Mouse (Mus musculus) left cerebral cortex, adult 9 months (tissue): ENCODE measurements at regions not wholly inside any gene's neighbourhood (a gene's known extent, or its start where the extent isn't known, plus 50 kb on each side); places are given as distances from the start of the nearest gene placed in this dataset.

Experiments used
- DNase-seq, 2 experiments: peaks; one replicate each; pipeline ENCODE4 v3.0.0; 2022; ENCODE audit warnings: low spot score in 2 of 2

DNA sequence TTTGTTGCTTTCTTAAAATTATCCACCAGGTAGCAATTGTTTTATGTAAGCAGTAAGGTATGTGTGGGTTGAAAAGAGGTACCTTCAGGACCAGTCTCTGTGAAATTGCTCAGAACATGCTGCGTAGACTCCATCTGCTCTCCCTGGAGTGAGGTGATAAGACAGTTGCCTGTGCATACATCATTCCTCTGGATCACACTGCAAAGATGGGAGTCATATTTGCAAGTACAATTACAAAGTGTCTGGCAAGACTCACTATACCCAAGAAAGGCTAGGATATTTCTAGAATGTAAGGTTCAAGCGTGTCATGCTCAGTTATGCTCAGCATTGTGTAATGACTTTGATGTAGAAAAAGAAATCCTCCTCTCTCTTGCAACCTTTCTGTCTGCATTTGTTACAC lies 1283.5 kb upstream of the Slc10a2 start:
- peak in 1 of 2 experiments; percentile 32 for DNase-seq

DNA sequence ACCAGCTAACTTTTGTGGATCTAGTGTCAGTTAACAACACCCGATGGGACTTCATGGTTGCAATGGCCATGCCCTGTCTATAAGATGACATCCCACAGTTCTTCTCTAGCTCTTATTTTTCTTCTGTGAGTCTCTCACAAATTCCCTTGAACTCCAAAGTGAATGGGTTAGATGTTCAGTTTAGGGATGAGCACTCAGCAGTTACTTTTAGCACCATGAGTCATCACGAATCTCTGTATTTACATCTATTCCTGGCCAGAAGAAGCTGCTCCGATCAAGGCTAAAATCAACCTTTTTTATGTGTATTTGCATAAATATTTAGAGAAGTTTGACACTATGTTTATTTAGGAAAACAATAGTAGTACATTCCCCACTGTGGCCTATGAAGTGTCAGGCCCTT lies 1269.6 kb upstream of the Slc10a2 start:
- no peak for DNase-seq

DNA sequence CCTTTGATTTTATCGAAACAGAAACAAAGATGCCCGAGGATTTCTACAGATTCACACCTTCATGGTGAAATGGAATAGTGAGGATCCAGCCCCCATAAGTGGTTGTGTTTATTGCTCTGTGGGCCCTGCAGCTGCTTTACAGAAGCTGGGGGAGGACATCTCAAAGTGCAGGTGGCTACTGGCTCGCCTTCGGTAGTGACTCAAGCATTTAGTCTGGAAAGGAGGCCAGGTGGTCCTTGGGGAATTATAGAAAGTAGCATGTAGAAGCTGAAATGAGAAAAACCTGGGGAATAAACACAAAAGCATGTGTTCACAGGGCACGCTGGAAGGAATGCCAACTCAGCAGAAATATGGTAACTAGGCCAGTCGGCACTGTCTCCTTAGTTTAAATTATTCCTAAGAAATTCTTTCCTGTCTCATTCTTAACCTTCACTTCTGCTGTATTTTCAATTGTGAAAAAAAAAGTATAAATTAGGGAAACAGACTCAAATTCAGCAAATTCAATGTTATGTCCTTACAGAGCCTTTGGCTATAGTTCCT lies 1256.3 kb upstream of the Slc10a2 start:
- DNase-seq, result peak in 1 of 2 experiments; percentile 29

DNA sequence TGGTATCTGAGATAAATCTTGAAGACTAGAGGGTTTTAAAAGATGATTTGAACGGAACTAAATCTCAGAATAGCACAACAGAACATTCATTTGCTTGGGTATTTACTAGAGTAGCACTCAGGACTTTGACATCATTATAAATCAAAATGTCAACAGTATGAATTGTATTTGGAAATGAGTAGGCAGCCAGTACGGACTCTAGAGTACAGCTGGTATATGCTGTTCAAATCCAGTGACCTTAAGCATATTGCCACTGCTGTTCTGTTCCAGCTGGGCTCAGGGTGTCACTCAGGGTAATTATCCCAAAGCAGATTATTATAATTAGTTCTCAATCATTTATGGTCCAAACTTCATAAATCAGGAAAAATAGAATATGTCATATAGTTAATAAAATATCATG lies 1252.7 kb upstream of the Slc10a2 start:
- no peak for DNase-seq

DNA sequence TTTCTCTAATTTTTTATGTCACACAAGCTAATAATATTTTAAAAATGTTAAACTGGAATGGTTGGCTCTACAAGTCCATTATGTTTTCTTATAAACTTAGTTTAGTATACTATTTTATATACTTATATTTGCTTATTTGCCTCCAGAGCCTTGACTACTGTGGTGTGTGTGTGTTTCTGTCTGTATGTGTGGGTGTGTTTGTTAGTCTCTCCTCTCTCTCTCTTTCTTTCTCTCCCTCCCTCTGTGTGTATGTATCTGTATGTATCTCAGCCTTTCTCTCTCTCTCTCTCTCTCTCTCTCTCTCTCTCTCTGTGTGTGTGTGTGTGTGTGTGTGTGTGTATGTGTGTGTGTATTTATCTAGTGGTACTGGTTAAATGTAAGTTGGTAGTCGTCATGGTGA lies 1245.3 kb upstream of the Slc10a2 start:
- DNase-seq, result no peak

DNA sequence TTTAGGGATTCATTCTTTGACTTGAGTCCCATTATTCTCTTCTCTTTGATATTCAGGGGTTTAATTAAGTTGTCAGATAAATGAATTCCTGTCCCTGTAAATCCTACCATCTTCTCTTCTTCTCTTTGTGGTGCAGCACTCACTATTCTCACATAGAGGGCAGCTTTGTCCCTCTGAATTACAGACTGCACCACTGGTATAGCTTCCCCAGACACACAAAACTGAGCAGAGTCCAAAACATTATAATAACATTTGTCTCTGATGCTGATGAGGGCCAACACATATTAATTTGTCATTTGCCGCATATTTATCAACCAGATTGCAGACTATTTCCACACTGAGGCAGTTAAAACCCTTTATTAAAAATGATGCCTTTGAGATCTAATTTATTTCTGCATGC lies 1244.9 kb upstream of the Slc10a2 start:
- DNase-seq, result no peak

DNA sequence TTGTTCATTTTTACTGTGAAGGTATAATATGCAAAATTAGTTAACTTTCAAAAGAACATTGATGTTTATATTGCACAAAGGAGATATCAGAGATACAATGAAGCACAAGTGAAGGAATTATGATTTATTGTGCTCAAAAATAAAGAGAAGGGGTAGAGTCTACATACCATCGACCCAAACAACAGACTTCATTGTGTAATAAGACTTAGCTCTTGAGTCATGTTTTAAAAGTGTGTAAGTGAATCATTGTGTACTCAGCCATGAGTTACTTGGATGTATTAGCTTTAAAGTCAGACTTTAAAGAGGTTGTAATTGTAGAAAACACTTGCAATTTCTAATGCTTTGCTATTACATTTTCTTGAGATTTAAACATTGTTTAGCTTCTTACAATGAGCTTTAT lies 1240.6 kb upstream of the Slc10a2 start:
- no peak for DNase-seq

DNA sequence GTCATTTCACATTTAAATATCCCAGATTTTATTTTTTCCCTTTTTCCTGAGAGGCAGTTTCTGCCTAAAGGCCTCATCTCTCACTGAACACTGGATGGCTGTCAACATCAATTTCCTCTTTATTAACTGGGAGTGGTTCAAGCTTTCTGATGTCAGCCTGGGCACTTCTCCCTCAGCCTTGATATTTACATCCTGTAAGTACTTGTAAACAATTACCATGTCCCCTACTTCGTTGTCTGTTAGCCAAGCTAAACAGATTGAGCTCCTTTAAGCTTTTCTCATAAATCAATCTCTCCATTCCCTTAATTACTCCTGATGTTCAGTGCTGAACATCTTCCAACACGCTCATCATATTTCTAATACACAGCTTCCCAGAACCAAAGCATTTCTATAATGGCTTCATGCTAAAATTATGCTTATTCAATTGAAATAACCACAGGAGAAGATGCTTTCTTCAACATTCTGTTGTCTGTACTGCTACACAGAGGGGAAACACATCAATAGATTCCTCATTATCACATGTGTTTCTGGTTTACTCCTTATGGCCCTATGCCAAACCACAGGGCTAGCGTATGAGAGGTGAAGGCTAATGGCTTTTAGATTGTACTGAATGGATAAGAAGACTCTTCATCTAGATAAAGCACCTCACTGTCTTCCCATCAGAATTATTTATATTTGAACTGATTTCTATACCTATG lies 1235.2 kb upstream of the Slc10a2 start:
- no peak for DNase-seq

DNA sequence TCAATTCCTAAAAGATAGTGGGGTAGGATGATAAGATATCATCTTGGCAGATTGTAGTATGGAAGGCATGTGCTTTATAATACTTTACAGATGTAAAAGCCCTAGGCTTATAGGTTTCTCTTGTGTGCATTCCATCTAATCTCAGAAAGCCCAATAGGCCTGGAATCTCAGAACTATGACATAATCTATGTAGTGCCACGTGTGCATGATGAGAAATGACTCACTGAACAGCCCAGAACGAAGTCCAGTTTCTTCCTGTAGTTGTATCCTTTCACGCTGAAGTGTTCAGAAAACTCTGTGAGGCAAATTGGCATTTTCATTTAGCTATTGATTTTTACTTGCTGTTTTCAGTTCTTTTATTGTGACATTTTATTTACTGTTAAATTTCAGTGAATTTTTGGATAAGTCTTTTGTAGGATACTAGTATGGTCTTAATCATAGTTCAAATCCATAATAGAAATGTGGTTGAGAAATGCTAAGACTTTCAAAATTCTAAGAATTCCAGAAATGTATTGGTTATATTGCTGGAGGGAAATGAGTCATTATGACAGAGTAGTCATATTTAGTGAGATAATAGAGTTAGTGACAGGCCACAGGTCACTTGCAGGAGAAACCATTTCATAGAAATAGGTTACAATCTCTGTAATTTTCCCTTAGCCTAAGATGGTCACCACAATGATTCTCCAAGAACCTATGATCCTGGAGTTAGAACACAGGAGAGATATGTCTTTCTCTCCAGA lies 1229.3 kb upstream of the Slc10a2 start:
- no peak for DNase-seq

DNA sequence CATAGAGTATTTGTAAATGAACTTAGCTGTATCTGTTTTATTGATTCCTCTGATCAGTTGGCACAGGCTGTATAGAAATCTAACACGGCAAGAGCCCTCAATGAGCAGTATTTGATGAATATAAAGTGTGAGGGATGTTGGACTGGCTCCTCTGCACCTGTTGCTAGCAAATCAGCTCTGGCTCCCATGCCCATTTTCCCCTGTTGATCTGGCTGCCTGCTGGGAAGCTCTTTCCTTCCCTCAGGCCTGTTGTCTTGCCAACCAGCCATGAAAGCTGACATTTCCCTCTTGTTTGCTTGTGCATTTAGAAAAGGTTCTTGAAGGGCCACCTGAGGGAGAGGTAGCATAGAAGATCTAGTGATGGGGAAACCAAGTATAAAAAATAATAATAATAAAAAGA lies 1216.2 kb upstream of the Slc10a2 start:
- no peak for DNase-seq

DNA sequence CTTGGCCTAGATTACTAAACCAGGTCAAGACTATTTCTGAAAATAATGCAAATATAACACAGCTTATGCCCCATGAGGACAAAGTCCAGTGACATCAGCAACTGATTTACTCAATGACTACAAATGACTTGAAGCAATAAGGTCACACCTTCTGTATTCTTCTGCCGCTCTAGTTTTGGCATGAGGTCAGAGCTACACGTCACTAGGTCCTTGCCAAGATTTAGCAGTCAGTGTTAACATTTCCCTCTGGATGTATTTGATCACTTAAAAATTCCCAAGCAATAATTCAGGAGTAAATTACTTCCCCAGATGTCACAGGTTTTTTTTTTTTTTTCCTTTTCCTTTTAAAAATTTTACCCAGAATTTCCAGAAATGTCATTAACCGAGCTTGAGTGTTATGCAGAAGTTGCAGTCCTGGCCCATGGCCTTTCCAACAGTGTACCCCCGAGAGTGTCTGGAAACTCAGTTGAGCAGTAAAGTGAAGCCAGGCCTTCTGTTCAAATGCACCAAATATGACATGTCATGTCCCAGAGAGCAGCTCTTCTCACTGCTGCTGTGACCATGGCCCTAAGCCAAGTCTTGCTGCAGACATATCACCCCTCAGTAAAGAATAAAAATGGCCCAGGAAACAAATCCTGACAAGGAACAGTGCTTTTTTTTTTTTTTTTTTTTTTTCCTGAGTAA lies 1210.2 kb upstream of the Slc10a2 start:
- no peak for DNase-seq

DNA sequence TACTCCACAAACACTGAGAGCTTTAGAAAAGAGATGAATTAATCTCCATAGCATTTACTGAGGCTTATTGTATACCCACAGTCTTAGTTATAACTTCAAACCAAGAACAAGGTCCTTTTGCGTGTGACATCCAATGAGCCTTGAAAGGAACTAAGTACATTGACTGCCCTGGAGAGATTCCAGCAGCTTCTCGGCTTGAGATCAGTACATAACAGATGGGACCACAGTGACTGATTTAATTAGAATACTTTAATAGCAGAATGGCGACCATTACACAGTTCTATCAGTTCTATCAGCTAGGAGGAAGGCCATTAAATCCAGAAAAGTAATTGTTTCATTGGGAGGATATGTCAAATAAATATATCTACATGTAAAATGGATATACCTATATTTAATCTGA lies 1183.7 kb upstream of the Slc10a2 start:
- no peak for DNase-seq

DNA sequence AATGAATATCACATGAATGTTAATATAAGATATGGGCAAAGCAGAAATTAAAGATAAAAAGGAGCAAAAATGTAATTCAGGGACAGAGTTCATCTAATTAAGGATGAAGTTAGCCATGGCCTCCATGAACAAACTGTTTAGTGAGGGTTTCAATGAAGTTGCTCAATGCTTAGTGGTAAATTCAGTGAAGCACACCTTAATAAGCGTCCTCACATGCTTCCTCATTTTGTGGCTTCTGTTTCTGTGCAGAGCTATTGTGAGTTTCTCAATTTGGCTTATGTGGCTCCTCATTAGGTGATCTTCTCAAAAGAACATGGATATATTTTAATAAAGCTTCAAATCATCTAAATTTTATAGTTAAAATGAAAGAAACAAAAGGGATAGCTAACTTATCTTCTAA lies 1174.8 kb upstream of the Slc10a2 start:
- no peak for DNase-seq
